Mouse (Mus musculus) c-Kit-positive CD71-positive TER-119-negative erythroid progenitor cells, embryonic 14.5 days (primary cell): ENCODE measurements around the gene Ppp2r5a.
A peak's percentile ranks its signal among the peaks of the same experiment; 100 is the strongest.

Experiments
- DNase-seq: peaks from one replicate; pipeline ENCODE4 v3.0.0-alpha.2; 2013; ENCODE audit warnings: low read depth

Ppp2r5a gene

DNA sequence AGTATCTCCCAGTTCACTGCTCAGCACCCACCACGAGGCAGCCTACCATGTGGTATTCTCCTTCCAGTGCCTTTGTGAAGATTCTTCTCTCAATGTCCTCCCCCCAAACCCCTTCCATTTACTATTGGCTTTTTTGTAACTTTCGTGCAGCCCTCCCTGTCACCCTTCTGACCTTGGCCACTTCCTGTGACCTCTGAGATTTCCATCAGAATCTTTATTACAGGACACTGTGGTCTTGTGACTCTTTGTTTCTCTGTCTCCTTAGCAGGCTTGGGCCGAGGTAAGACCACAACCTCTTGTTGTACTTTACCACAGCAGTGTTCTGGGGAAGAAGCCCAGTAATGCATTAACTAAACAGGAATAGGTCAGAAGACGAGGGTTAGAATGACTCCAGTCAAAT lies 15.9 kb upstream of the Ppp2r5a start:
- DNase-seq = no peak

GRCm38 (mm10) chr1:191417111-191417510 lies 14.0 kb upstream of the Ppp2r5a start:
- no peak for DNase-seq

- no peak for DNase-seq
Observed at GRCm38 (mm10) chr1:191416611-191417010, 13.5 kb upstream of the Ppp2r5a start.

- DNase-seq = no peak
Observed at GRCm38 (mm10) chr1:191414432-191414831, 11.4 kb upstream of the Ppp2r5a start.

DNA sequence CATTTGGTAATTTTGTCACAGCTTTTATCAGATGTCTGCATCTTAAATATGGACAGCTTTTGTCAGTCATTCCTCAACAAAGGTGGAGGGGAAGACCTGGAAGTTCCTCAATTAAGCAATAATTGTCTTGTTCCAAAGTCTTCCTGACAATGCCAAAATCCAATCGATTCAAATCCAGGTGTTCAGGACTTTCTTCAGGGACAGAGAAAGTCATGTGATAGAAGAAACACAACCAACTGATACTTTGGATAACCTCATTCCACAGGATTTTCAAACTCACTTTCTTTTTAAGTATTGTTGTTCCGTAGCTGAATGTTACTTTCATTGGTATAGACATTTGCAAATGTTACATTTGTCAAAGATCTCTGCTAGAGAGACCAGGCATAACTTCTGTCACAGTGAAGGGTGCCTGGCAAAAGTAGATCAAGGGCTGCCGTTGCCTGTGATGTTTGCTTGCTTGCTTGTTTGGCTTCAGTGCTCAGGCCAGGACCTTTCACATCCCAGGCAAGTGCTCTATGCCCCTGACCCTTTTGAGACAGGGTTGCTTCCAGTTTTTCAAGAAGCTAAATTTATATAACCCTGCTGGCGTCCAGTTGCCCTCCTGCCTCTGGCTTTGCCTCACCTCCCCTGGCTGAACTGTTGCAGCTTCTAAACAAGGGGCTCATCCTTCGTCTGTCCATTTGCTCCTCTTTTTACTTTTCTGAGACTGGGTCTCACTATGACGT lies 10.8 kb upstream of the Ppp2r5a start:
- no peak for DNase-seq

- DNase-seq = no peak
Observed at GRCm38 (mm10) chr1:191410294-191411036, 7.4 kb upstream of the Ppp2r5a start.

DNA sequence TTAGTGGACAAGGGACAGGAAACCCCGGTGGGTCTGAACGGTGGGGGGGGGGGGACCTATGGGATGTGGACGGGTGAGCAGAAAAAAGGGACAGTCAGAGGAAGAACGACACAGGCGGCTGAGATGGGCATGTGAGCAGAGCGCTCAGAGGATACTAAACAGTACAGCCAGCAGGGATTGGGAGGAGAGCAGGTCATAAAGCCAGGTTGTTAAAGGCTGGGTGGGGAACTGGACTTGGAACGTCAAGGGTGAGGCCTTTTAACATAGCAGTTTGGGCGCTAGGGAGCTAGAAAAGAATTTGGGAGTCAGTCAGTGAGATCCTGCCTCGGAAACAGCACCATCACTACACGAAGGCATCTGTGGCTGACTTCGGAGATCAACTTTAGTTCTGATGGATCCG lies 4.2 kb upstream of the Ppp2r5a start:
- no peak for DNase-seq

- DNase-seq = no peak
Observed at GRCm38 (mm10) chr1:191406516-191406915, 3.4 kb upstream of the Ppp2r5a start.

DNA sequence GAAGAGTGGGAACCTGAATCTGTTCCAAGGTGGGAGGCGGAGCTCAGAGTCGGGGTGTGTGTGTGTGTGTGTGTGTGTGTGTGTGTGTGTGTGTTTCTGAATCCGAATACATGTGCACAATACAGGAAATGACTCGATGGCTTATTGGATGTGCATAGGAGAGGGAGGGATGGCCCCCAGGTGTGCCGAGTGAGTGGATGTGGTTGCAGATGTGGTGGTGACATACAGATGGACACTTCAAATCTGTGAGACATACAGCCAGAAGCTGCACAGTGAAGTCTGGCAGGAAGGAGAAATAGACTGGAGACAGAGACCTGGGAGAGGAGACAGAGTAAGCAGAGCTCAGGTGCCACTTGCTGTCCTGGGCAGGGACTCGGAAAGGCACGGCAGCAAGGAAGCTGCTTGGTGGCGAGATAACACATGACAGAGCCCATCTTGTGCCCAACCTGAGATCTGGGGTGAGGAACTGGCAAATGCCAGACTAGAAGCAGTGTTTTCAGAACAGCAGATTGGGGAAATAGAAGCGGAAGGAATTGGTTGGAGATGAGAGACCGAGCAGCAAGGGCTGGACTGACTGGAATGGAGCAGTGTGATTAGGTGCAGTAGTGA lies 1.8 kb upstream of the Ppp2r5a start:
- no peak for DNase-seq

- DNase-seq = no peak
Observed at GRCm38 (mm10) chr1:191404301-191404700, 1.2 kb upstream of the Ppp2r5a start.

DNA sequence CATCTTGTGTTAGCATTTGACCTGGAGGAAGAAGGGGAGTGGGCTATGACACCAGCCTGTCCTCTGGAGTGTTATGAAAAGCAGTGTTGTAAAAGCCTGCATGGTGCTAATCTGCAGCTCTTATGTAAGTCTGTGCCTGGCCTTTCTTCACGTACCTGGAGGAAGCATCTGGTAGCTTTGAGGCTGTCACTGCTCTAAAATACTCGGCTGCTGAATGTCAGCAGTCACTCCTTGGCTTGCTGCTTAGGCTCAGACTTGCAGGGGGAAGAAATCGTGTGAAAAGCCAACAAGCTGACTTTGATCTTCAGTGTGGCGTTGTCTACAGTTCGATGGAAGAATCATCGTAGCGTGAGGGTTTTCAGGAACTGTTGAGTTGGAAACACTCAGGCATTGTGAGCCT lies 566 bp downstream of the Ppp2r5a start:
- DNase-seq = no peak

- DNase-seq = peak; percentile 99
Observed at GRCm38 (mm10) chr1:191396897-191397849, 5.9 kb downstream of the Ppp2r5a start.

- no peak for DNase-seq
Observed at GRCm38 (mm10) chr1:191396446-191396845, 6.6 kb downstream of the Ppp2r5a start.

- no peak for DNase-seq
Observed at GRCm38 (mm10) chr1:191395871-191396433, 7.1 kb downstream of the Ppp2r5a start.

GRCm38 (mm10) chr1:191395200-191395599 lies 7.9 kb downstream of the Ppp2r5a start:
- DNase-seq = no peak

GRCm38 (mm10) chr1:191394126-191394525 lies 8.9 kb downstream of the Ppp2r5a start:
- DNase-seq = no peak

- no peak for DNase-seq
Observed at GRCm38 (mm10) chr1:191393536-191393935, 9.5 kb downstream of the Ppp2r5a start.

- DNase-seq = peak; percentile 72
Observed at GRCm38 (mm10) chr1:191391311-191391710, 11.8 kb downstream of the Ppp2r5a start.

DNA sequence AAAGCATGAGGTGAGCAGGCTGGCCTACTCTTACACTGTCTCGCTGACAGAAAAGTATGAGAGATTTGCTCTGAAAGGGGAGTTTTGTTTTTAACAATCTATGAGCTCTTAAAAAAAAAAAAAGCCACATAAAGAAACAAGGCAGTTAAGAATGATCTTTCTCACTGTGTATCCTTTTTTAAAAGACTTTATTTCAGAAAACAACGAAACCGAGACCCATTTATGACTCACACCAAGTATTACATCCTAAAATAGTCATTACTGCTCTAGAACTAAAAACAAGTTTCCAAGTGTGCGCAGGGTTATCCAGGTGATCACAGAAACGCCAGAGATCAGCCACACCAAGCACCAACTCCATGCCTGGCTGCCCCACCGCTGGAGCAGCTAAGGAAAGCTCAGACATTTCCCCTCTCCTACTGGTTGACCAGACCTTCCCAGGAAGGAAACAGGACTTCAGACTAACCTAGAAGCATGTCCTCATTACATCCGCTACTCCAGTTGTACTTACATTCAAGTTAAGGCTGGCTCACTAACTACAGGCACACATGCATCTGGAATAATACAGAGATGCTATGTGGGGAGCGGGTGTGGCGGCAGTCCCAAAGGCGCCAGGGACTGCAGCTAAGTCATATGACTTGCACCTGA lies 18.2 kb downstream of the Ppp2r5a start:
- DNase-seq = no peak

DNA sequence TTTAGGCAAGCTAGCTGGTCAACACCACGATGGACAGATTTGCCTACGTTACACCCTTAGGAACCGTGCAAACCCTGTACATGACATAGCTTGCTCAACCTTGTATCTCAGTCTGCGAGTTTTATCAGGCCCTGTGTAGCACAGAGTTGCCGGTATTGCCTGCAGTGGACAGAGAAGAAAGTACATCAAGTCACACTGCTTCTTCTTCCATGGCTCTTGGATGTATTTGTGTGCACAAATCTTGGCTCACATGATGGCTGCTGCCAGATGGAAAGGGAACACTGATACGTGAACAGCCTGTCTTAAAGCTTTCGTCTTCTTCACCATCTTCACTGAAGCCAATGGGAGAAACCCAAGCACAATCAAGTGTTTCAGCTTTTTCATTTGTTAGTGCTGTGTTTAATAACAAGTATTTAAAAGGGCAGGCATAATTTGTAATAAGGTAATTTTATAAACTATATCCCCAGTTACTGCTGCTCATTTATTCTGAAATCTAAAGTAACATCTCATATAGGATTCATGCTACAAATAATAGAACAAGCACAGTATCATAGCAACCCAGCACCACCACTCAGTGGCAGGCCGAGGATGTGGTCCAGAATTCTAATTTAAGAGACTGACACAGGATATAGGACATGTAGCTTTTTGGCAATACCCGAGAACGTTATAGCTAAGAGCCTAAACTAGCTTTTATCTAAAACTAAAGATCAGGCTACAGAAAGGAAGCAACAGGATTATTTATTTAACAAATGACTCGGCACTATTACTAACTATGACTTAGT lies 20.9 kb downstream of the Ppp2r5a start:
- no peak for DNase-seq
